Mouse (Mus musculus): ENCODE measurements at regions not wholly inside any gene's neighbourhood (a gene's known extent, or its start where the extent isn't known, plus 50 kb on each side); places are given as distances from the start of the nearest gene placed in this dataset.

DNA sequence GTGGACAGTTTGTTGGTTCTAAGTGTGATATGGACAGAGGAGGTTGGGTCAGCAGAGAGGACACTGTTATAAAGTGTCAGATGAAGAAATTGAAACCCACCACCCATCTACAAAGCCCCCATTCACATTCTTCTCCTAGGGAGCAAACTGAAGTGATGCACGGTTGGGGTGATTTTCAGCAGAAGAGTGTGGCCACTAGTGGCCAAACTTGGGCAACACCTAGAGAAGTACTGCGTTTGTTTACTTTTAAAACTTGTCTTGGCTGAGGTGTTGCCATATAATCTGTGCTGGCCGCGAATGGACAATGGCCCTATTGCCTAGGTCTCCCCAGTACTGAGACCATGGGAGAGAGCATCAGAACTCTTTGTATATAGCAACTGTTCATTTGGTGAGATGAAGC is 150.8 kb upstream of the Cox10 start:
- no peak for DNase-seq (ENCODE audit: low spot score in 2 of 2)

- no peak for DNase-seq (ENCODE audit: low spot score in 2 of 2)
Observed at GRCm38 (mm10) chr11:64220888-64221287, 141.6 kb upstream of the Cox10 start.

DNA sequence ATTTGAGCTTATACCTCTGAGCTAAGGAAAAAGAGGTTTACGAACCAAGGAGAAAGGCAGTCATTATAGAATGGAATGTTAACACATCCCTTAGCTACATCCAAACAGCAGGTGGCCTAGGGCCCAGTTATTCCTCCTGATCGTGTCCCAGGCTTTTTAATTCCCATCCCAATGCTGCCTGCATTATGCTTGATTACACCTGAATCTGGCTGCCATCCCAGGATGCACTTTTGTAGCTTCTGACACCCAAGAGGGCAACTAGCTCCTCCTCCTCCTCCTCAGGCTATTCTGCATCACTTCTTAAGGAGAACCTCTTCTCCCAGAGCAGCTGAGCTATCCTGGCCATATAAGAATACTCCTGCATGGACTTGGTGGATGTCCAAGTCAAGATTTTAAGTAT is 137.9 kb upstream of the Cox10 start:
- DNase-seq (ENCODE audit: low spot score in 2 of 2): no peak

GRCm38 (mm10) chr11:64210916-64211315 is 131.6 kb upstream of the Cox10 start:
- no peak for DNase-seq (ENCODE audit: low spot score in 2 of 2)

DNA sequence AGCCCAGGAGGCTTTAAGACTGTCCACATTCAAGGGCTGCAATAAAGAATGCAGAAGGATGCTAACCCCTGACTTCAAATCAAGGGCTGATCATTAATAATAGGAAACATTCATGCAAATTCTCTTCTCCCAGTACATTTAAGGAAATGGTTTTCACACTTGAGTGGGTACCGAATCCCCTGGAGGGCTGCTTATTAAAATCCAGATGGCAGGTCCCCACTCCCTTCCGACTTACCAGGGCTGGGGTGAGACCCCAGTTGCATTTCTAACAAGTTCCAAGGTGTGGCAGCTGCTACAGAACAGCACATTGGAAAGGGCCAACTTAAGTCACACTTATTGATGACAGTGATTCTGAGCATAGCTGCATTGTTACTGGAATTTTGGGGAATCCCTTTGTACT is 129.0 kb upstream of the Cox10 start:
- no peak for DNase-seq (ENCODE audit: low spot score in 2 of 2)

DNA sequence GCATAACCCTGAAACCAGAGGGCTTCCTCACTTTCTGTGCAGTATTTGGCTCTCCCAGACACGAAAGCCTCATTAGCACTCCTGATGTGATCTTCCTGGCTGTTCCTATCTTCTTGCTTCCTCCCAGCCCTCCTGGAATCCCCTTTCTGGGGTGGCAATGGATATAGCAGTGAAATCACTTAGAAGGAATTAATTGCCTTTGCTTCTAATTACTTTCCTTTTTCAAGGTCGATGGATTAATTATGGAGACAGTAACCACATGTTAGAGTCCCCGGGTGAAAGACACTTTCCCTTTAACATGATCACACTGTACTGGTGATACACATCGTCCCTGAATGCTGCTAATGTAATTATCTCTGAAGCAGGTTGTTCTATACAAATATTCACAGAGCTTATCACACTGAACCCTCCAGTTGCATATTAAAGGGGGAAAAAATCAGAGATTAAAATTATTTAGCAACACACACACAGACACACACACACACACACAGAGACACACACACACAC is 128.1 kb upstream of the Cox10 start:
- DNase-seq (ENCODE audit: low spot score in 2 of 2): no peak

- DNase-seq (ENCODE audit: low spot score in 2 of 2): no peak
Observed at GRCm38 (mm10) chr11:64206155-64206554, 126.9 kb upstream of the Cox10 start.

- no peak for DNase-seq (ENCODE audit: low spot score in 2 of 2)
Observed at GRCm38 (mm10) chr11:64205069-64205468, 125.8 kb upstream of the Cox10 start.

GRCm38 (mm10) chr11:64204305-64204704 is 125.0 kb upstream of the Cox10 start:
- DNase-seq (ENCODE audit: low spot score in 2 of 2): no peak

DNA sequence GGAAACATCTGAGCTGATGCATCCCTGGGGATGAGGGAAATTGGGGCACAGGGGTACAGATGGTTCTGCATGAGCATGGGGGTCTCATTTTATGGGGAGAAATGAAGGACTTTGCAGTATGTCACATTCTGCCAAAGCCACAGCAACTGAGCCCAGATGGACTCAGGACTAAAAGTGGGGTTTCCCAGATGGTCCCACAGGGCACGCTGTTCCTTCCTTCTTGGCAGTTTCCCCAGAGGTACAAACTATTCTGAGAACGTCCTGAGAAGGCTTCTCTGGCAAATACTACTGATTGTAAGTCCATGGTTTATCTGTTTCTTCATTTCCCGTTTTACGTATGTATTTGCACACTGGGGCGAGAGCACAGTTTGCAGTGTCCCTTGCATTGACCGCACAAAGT is 121.6 kb upstream of the Cox10 start:
- no peak for DNase-seq (ENCODE audit: low spot score in 2 of 2)

DNA sequence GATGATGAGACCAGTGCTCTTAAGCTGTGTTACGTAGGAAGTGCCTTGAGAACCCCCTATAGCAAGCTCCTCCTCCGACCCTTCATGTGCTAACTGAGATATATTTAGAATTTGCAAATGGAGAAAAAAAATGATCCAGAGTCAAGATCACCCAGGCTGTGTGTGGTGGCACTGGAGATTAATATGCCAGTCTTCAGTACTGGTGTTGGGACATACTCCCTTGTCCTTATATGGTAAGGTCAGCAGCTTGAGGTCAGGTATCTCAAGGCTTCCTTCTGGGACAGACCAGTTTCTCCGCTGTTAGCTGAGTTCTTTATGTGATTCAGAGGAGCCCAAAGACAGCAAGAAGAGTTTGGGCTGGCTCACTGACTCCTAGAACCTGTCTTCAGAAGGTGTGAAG is 116.0 kb upstream of the Cox10 start:
- DNase-seq (ENCODE audit: low spot score in 2 of 2): no peak

DNA sequence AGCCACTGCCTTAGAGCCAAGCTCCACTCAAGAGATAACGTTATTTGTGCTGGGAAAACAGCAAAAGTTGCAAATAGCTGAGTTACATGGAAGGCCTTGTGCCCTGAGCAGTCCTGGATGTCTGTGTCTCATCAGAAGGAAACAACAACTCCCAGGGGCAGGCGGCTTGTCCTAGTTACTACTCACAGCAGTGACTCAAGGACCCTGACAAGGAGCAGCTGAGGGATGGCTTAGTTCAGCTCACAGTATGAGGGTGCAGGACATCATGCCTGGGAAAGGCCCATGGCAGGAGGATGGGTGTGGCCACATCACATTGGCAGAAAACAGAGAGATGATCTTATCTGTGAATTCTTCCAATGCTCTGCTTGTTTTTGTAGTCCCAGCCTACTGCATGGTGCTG is 109.4 kb upstream of the Cox10 start:
- DNase-seq (ENCODE audit: low spot score in 2 of 2): no peak

DNA sequence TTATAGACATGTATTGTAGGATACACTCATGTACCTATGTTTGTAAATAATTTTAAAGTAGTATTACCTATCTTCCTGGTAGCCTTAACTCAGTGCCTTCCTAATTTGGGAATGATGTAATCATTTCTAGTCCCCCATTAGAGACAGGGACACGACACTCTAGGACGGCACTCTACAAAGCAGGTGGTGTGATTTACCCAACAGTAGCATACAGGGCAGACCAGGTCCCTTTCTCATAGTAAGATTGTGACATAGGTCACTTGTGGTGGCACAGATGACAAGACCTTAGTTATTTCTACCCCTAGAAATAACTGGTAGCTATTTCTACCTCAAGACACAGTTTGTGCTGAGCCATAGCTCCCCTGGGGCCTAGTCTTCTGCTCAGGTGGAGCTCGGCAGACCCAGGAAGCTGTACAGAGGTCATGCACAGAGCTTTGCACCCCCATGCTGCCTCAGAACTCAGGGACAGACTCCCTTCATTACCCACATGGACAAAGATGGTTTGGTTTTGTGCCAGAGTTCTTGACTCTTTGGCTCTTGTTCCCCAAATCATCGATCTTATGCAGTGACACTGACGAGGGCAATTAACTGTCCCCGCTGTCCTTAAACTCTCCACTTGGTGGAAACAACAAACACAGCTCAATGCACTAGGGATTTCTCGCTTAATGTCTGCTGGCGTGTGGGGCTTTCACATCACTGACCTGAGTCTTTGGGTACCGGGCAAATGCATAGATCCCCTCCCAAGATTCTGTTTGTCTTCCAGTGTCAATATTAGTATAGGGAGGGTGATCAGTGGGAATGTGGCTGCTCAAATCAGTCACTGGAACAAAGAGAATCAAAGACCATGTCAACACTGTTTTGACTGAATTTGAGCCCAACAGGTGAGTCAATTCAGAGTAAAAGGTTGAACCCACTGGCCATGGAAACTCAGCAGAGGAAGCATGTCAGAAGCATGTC is 108.5 kb upstream of the Cox10 start:
- DNase-seq (ENCODE audit: low spot score in 2 of 2): no peak

- no peak for DNase-seq (ENCODE audit: low spot score in 2 of 2)
Observed at GRCm38 (mm10) chr11:64187007-64187406, 107.7 kb upstream of the Cox10 start.

DNA sequence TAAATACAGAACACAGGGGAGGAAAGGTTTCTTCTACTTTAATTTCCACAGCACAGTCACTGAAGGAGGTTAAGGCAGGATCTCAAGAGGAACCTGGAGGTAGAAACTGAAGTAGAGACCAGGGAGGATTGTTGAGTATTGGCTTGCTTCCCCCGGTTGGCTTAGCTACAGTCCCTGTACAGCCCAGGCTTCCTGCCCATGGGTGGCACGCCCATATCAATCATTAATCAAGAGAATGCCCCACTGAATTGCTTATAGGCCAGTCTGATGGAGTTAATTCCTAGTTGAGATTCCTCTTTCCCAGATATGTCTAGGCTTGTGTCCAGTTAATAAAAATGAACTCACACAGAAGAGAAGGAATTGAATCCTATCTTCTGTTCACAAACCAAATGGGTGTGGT is 107.3 kb upstream of the Cox10 start:
- no peak for DNase-seq (ENCODE audit: low spot score in 2 of 2)

GRCm38 (mm10) chr11:64180036-64180435 is 100.8 kb upstream of the Cox10 start:
- no peak for DNase-seq (ENCODE audit: low spot score in 2 of 2)

GRCm38 (mm10) chr11:64173421-64174062 is 94.3 kb upstream of the Cox10 start:
- no peak for DNase-seq (ENCODE audit: low spot score in 2 of 2)

DNA sequence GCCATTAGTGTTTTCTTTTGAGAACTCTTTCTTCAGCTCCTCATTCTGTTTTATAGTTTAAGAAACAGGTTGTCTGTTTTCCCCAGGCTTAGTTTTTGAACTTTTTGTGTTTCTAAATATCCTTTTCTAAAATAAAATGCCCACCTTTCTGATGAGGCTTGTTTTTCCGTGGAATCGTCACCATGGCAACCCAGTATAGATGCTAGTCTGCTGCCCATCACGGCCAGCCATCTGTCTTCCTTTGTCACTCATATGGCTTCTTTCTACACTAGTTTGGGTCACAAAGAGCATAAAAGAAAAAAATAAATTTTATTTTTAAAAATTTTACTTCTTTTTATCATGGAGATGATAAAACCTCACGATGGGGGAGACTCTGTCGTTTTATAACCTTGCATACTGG is 93.7 kb upstream of the Cox10 start:
- peak; percentile 29 to 33 for DNase-seq (ENCODE audit: low spot score in 2 of 2)

GRCm38 (mm10) chr11:64168626-64169025 is 89.4 kb upstream of the Cox10 start:
- DNase-seq (ENCODE audit: low spot score in 2 of 2): peak; percentile 53 to 69

DNA sequence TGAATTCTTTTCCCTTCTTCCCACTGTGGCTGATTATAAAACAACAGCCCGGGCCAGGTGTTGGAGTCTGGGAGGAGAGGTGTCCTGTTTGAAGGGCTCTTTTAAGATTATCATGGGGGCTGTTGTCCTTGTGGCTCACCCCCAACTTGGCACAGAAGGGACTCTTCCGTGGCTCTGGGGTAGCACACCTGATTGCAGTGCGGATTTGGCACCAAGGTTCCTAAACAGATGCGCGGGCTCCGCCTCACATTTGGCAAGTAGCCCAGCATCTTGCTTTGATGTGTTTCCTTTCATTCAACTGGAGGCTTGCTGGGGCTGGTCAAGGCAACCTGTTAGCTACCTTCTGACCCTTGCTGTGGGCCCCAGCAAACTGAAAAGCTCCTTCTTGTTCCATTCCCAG is 85.5 kb upstream of the Cox10 start:
- DNase-seq (ENCODE audit: low spot score in 2 of 2): no peak

GRCm38 (mm10) chr11:64158281-64158680 is 79.0 kb upstream of the Cox10 start:
- DNase-seq (ENCODE audit: low spot score in 2 of 2): no peak

DNA sequence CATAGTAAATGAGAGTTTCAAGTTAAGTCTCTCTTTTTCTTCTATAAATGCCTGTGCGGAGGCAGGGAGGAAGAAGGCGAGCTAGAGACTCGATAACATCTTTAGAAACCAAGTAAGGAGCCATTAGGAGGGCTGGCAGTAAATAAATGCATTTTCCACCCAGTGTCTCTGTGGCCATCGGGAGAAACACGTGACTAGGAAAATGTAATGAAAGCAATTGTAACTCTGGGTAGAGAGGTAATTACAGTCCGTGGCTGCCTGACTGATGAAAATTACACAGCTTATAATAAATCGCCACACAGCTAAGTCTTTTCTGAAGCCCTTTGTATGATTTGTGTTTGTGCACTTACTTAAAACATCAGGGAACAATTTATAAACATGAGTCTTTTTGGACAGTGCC is 77.4 kb upstream of the Cox10 start:
- DNase-seq (ENCODE audit: low spot score in 2 of 2): no peak

DNA sequence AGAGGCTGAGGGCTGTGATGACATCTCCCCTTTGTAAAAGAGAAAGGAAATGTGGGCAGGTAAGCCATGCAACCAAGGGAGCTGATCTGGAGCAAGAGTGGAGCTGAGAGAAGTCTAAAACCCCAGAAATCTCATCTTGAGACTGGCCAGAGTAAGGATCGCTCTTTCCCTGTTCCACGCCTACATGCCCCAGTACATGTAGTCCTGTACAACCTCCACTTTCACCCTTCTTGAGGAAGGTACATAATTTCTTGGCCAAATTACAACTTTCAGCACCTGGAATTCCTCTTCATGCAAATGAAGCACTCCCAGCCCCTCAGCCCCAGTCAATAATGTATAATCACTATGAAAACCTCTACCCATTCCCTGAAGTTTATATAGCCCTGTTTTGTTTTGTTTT is 60.2 kb upstream of the Cox10 start:
- no peak for DNase-seq (ENCODE audit: low spot score in 2 of 2)

Data from right cerebral cortex, postnatal 10 days (tissue).